Mouse (Mus musculus) embryonic facial prominence, embryonic 12.5 days (tissue): ENCODE measurements around the gene Pnldc1. TPM values are rescaled to one million over a fixed set of nuclear protein-coding genes. Genes with fewer than 3 reads are reported as not detected.
A peak's percentile ranks its signal among the peaks of the same experiment; 100 is the strongest.
"Not testable (repeated sequence)": the region's sequence is repeated elsewhere in the genome, so short reads cannot be mapped to it uniquely, and the experiment has no call there.

Experiments used
- ATAC-seq: fragments of 200-750 bp; cut with Nextera tagmentation; 2 replicates; pipeline ENCODE4 v1.8.0; 2017; ENCODE audit not compliant: insufficient number of reproducible peaks, insufficient read depth, low FRiP score, low TSS enrichment
- H3K27ac ChIP-seq: fragments of 300-500 bp; sonication (generic); 2 replicates; pipeline ENCODE4 v1.5.1; 2016; ENCODE audit warnings: mild to moderate bottlenecking
- H3K27me3 ChIP-seq: fragments of 300-500 bp; sonication (generic); 2 replicates; pipeline ENCODE4 v1.6.1; 2016; ENCODE audit warnings: mild to moderate bottlenecking, moderate library complexity
- H3K36me3 ChIP-seq: fragments of 300-500 bp; sonication (generic); 2 replicates; pipeline ENCODE4 v1.6.1; 2016; ENCODE audit warnings: mild to moderate bottlenecking
- H3K4me1 ChIP-seq: fragments of 300-500 bp; sonication (generic); 2 replicates; pipeline ENCODE4 v1.6.1; 2016
- H3K4me2 ChIP-seq: fragments of 300-500 bp; sonication (generic); replicated peaks from 2 replicates; pipeline ENCODE4 v1.6.1; 2016; ENCODE audit warnings: mild to moderate bottlenecking, moderate library complexity
- H3K4me3 ChIP-seq: fragments of 300-500 bp; sonication (generic); 2 replicates; pipeline ENCODE4 v1.5.1; 2016; ENCODE audit warnings: mild to moderate bottlenecking
- H3K9ac ChIP-seq: fragments of 300-500 bp; sonication (generic); 2 replicates; pipeline ENCODE4 v1.6.1; 2016; ENCODE audit warnings: mild to moderate bottlenecking, moderate library complexity
- H3K9me3 ChIP-seq: fragments of 300-500 bp; sonication (generic); 2 replicates; pipeline ENCODE4 v1.6.1; 2016; ENCODE audit warnings: mild to moderate bottlenecking, moderate library complexity
- WGBS: fragments of 180-500 bp; shearing (Covaris S2); methylation state at CpG from one replicate; pipeline ENCODE4 v1.1.7; 2016; 5-methylcytosine and 5-hydroxymethylcytosine counted together
- polyA plus RNA-seq: library from polyadenylated mRNA; unstranded; fragments of >200 nt; fragmentation: Nextera tagmentation; extraction: Ambion mirVana; gene quantifications from 2 replicates; pipeline ENCODE4 v1.2.1, GENCODE M21; 2016

The Pnldc1 gene
- polyA plus RNA-seq, 1 experiment from 2014 or later: 4.1 TPM

DNA sequence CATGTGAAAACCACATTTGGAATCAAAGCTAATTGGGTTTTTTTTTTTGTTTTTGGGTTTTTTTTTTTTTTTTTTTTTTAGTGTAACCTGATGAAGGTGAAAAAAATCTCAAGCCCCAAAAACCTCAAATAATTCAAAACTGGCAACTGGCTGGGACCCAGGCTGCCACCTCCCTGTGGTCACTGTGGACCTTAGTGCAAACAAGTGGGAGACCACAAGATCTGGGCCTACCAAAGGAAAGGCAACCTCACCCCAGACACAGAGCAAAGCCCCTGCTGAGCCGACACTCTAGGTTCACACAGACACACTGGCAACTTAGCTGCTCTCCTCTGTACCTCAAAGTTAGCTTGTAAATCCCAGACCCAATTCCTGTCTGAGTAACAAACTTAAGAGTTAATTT is 5.7 kb downstream of the Pnldc1 start:
- H3K4me1 ChIP-seq: 0 out of 2 replicates have a peak, but pooled peaks cover 8% of the 10 kb centered on the region
- H3K27ac ChIP-seq: no peak overlapping the region
- 81% methylated on average over 1 of the region's 1 CpGs for WGBS
- H3K9me3 ChIP-seq: no peaks in the 10 kb centered on the region
- no peak overlapping the region for H3K4me2 ChIP-seq
- H3K27me3 ChIP-seq: no peaks in the 10 kb centered on the region
- peaks cover 23% of the 10 kb centered on the region for H3K36me3 ChIP-seq
- no peak for ATAC-seq
- H3K9ac ChIP-seq: no peak overlapping the region
- no peak overlapping the region for H3K4me3 ChIP-seq

DNA sequence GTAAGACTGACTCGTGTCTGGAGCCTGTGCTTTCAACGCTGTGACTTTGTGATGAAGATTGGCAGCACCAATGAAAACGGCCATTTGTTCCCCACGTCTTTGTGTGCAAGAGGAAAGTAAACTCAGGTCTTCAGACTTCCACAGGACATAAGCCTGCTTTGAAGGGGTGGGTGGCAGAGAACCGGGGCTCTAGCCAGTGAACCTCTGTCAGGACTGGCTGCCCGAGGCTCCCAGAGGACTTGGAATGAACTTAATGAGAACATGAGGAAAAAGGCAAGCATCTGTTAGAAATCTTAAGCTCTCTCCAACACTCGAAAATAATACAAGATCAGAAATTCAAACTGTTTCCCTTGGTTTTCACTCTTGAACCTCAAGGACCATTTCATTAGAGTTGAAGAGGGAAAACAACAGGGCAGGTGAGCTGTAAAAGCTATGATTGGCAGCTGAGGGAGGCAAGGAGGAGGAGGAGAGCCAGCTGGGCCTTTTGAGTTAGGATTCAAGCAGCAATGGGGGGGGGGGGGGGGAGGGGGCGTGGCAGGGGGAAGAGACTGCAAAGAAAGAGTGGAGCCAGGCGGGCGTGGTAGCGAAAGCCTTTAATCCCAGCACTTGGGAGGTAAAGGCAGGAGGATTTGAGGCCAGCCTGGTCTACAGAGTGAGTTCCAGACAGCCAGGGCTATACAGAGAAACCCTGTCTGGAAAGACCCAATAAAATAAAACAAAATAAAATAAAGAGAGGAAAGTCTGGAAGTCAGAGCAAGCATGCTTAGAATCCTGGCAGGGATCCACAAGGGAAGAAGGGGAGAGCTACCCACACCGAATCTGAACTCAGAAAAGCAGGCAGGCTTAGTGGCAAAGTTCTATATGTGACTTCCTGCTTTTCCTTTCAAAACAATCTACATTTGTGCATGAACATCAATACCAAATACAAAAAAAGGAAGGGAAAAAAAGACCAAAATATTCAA is 6.4 kb downstream of the Pnldc1 start:
- ATAC-seq: peak; percentile 71; the same call in 1 of the 2 replicates
- H3K4me1 ChIP-seq: 0 out of 2 replicates have a peak, but pooled peaks cover 8% of the 10 kb centered on the region
- 53% methylated on average over 11 of the region's 12 CpGs for WGBS

DNA sequence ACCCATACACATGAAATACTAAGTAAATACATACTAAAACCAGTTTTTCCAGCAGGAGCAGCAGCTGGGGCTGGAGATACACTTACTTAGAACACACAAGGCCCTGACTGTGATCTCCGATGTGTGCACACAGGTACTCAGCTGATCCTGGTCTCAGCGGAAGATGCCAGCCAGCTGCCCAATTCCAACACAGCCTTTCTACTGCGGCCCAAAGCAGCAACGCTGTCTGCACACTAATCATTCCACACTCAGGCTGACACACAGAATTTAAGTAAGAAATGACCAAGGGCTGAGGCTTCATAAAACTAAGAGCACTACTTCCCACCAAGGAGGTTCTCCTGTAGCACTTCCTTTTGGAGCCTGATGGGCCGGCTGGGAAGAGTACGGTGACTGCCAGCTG is 7.7 kb downstream of the Pnldc1 start:
- WGBS: 94% methylated on average over 6 of the region's 6 CpGs
- no peaks in the 10 kb centered on the region for H3K27me3 ChIP-seq
- H3K27ac ChIP-seq: no peak overlapping the region
- H3K4me1 ChIP-seq: 0 out of 2 replicates have a peak, but pooled peaks cover 8% of the 10 kb centered on the region
- H3K9me3 ChIP-seq: no peaks in the 10 kb centered on the region
- no peak overlapping the region for H3K9ac ChIP-seq
- H3K36me3 ChIP-seq: peaks cover 23% of the 10 kb centered on the region
- H3K4me2 ChIP-seq: no peak overlapping the region
- ATAC-seq: no peak
- no peak overlapping the region for H3K4me3 ChIP-seq

More for the DNA sequence above, 6.4 kb downstream of the Pnldc1 start:
- no peaks in the 10 kb centered on the region for H3K27me3 ChIP-seq
- no peak overlapping the region for H3K4me2 ChIP-seq
- H3K4me3 ChIP-seq: no peak overlapping the region
- H3K27ac ChIP-seq: peak overlapping the region; percentile 64
- peaks cover 23% of the 10 kb centered on the region for H3K36me3 ChIP-seq
- no peaks in the 10 kb centered on the region for H3K9me3 ChIP-seq
- H3K9ac ChIP-seq: no peak overlapping the region

DNA sequence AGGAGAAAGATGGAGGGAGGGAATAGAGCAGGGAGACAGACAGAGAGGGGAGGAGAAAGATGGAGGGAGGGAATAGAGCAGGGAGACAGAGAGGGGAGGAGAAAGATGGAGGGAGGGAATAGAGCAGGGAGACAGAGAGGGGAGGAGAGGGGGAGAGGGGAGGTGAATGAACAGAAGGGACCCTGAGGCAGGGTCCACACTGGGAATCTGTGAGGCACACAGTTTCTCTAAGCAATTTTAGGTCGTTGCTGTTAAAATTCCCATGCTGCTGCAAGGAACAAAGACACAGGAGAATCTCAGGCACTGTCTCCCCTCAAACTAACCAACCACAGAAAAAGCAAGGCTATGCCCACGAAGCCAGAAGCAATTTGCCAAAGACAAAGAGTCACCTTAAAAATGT is 11.4 kb downstream of the Pnldc1 start:
- WGBS: 28% methylated on average over 2 of the region's 2 CpGs
- Histone ChIP-seq H3K27ac (peak overlapping the region; percentile 76), H3K36me3 (peaks cover 12% of the 10 kb centered on the region)
- H3K9me3 ChIP-seq, H3K4me3 ChIP-seq, H3K4me1 ChIP-seq, H3K9ac ChIP-seq, ATAC-seq, H3K27me3 ChIP-seq, H3K4me2 ChIP-seq: not testable (repeated sequence)

DNA sequence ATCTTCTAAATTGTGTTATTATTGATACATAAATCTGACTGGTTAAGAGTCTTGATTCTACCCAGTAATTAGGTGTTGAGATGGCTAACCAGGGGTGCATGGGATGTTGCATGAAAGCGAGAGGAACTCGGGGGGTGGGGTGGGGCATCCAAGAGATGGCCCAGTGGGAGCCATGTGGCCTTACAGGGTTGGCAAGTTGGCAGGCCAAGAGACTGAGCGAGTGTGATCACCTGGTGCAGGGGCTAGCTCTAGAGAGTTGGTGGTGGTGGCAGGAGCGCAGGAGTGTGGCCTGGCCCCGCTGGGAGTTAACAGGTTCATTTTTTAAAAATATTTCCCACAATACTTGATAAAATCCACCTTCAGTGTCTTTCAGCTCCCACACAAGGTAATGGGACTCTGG is 12.4 kb downstream of the Pnldc1 start:
- Histone ChIP-seq H3K27me3 (no peaks in the 10 kb centered on the region), H3K4me3 (no peak overlapping the region), H3K36me3 (peaks cover 7% of the 10 kb centered on the region), H3K4me1 (no peaks in the 10 kb centered on the region), H3K9me3 (no peaks in the 10 kb centered on the region), H3K4me2 (no peak overlapping the region), H3K9ac (no peak overlapping the region), H3K27ac (peak overlapping the region; percentile 73; the same call in 1 of the 2 replicates)
- WGBS: 82% methylated on average over 5 of the region's 5 CpGs
- ATAC-seq: no peak

DNA sequence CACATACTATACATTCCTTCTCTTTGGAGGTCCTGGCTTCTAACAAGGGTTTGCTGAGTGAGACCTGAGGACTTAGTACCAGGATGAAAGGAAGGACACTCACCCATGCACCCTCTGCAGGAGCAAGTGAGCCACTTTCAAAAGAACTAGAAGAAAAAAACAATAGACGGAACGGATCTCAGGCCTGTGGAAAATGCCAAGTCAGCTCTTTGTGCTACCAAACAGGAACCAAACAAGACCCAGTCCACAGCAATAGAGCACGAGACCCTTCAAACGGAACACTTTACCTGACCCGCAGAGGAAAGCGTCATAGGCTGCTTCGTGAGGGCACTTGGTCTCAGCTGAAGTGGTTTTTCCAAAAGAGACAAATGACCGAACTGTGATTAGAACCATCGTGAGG is 18.0 kb downstream of the Pnldc1 start:
- Histone ChIP-seq H3K9me3 (no peaks in the 10 kb centered on the region), H3K4me2 (no peak overlapping the region), H3K4me1 (no peaks in the 10 kb centered on the region), H3K36me3 (peaks cover 16% of the 10 kb centered on the region; the same call in 1 of the 2 replicates), H3K4me3 (no peak overlapping the region), H3K27me3 (no peaks in the 10 kb centered on the region), H3K27ac (no peak overlapping the region), H3K9ac (no peak overlapping the region)
- WGBS: 89% methylated on average over 9 of the region's 9 CpGs
- ATAC-seq: no peak

DNA sequence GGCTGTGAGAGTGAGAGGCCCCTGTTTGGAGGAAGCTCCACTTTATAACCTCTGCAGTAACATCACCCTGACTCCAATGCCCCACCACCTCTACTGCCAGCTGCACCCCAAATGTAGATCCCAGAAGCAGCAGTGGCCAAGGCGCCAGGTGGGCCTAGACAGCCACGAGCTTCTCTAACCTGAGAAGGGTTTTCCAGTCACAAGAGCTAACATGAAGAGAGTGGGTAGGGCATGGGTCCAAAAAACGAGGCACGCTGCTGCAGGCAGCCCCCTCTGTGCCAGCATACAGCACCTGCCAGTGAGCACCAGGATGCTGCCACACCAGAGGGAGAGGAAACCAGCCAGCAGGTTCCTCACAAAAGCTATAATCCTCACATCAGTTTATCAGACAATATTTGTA is 19.0 kb downstream of the Pnldc1 start:
- 91% methylated on average over 4 of the region's 4 CpGs for WGBS
- H3K4me2 ChIP-seq: no peak overlapping the region
- H3K27ac ChIP-seq: no peak overlapping the region
- H3K4me3 ChIP-seq: no peak overlapping the region
- no peaks in the 10 kb centered on the region for H3K9me3 ChIP-seq
- H3K9ac ChIP-seq: no peak overlapping the region
- no peaks in the 10 kb centered on the region for H3K27me3 ChIP-seq
- no peak for ATAC-seq
- H3K36me3 ChIP-seq: peaks cover 16% of the 10 kb centered on the region; the same call in 1 of the 2 replicates
- H3K4me1 ChIP-seq: no peaks in the 10 kb centered on the region

DNA sequence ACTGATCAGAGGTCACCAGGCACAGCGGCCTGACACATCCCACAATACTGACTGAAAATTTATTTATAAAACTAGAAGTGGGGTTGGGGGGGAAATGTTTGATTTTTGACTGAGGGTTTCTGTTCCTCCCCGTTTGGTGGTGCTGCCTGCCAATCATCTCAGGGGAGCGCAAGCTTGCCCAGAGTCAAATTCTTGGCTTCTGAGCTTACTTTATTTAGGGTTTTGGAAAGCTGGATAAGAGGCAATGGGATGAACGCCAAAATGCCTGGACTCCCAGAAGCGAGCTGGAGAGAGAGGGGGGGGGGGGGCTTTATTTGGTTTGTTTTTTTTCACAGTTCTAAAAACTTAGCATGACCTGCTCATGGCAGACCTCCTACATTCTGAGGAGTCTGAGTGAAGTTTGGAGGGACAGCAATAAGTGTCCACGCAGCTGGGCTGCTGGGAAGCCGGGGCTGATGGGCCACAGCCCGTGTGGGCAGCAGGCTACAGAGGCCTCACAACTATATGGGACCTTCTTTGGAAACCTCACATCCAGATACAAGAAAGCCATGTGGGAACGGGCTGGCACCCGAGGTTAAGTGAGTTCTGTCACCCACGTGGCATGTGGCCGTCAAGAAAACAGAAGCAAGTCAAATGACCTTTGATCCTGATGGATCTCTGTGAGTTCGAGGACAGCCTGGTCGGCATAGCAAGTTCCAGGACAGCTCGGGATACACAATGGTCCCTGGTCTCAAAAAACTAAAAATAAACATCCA is 22.8 kb downstream of the Pnldc1 start:
- Histone ChIP-seq H3K4me3 (no peak overlapping the region), H3K4me1 (no peaks in the 10 kb centered on the region), H3K9ac (no peak overlapping the region), H3K27me3 (no peaks in the 10 kb centered on the region), H3K27ac (no peak overlapping the region), H3K4me2 (no peak overlapping the region), H3K9me3 (no peaks in the 10 kb centered on the region), H3K36me3 (peaks cover 16% of the 10 kb centered on the region; the same call in 1 of the 2 replicates)
- 78% methylated on average over 15 of the region's 15 CpGs for WGBS
- ATAC-seq: no peak

DNA sequence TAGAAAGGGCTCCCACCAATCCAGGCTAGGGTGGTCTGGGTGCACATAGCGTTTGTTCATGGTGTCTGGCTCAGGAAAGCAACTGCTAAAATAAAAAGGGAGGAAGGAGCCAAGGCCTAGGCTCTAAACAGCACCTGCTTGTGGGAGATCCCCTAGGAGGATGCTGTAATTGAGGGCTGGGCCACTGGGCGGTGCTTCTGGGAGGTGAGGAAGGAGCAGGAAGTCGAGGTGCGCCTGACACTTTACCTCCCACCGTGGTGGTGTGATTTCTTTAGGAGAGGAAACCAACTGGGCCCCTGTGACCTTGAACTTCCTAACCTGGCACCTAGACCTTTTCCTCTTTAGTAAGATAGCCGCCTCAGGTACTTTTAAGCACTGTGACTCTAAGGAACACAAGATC is 23.4 kb downstream of the Pnldc1 start:
- H3K4me2 ChIP-seq: no peak overlapping the region
- H3K4me3 ChIP-seq: no peak overlapping the region
- no peaks in the 10 kb centered on the region for H3K9me3 ChIP-seq
- WGBS: 37% methylated on average over 6 of the region's 6 CpGs
- no peaks in the 10 kb centered on the region for H3K4me1 ChIP-seq
- H3K36me3 ChIP-seq: peaks cover 12% of the 10 kb centered on the region; the same call in 1 of the 2 replicates
- no peak for ATAC-seq
- no peaks in the 10 kb centered on the region for H3K27me3 ChIP-seq
- no peak overlapping the region for H3K27ac ChIP-seq
- H3K9ac ChIP-seq: no peak overlapping the region

DNA sequence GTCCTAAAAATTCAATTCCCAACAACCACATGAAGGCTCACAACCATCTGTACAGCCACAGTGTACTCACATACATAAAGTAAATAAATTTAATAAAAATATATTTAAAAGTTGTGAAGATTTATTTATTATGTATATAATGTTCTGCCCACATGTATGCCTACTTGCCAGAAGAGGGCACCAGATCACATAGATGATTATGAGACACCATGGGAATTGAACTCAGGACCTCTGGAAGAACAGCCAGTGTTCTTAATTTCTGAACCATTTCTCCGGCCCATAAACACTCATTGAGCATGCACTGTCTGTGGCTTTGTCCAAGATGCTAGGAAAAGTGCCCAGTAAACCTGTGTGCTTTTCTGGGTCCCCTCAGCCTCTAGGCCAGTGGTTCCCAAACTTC is 28.8 kb downstream of the Pnldc1 start:
- no peaks in the 10 kb centered on the region for H3K4me1 ChIP-seq
- no peak overlapping the region for H3K4me2 ChIP-seq
- H3K9ac ChIP-seq: no peak overlapping the region
- no peak for ATAC-seq
- H3K27me3 ChIP-seq: no peaks in the 10 kb centered on the region
- no peak overlapping the region for H3K27ac ChIP-seq
- no peak overlapping the region for H3K4me3 ChIP-seq
- no peaks in the 10 kb centered on the region for H3K9me3 ChIP-seq
- 81% methylated on average over 1 of the region's 1 CpGs for WGBS
- no peaks in the 10 kb centered on the region for H3K36me3 ChIP-seq

DNA sequence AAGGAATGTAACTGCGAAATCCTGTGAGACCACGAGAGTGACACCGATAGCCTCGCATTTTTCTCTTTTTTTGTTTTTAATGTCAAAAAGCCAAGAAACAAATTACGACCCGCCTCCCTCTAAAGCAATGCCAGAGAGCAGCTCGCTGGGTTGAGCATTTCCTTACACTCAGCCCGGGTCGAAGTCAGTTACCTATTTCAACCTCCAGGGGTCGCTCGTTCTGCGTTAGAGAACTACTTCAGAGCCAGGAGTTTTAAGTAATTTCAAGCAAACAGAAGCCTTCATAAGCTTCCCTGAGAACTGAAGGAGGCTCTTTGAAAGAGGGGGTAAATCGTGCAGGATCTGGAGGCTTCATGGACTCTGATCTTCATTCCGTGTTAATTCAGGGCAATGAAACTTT is 29.9 kb downstream of the Pnldc1 start:
- WGBS: 4% methylated on average over 14 of the region's 14 CpGs
- Histone ChIP-seq H3K4me3 (no peak overlapping the region), H3K9me3 (no peaks in the 10 kb centered on the region), H3K36me3 (no peaks in the 10 kb centered on the region), H3K4me2 (peak overlapping the region; percentile 25), H3K27me3 (no peaks in the 10 kb centered on the region), H3K27ac (no peak overlapping the region), H3K4me1 (no peaks in the 10 kb centered on the region), H3K9ac (no peak overlapping the region)
- ATAC-seq: 0 out of 2 replicates have a peak, but pooled peaks have one; percentile 35
